Mouse (Mus musculus) ZHBTc4 (cell line): ENCODE measurements at regions not wholly inside any gene's neighbourhood (a gene's known extent, or its start where the extent isn't known, plus 50 kb on each side); places are given as distances from the start of the nearest gene placed in this dataset.
"Not testable (repeated sequence)": the region's sequence is repeated elsewhere in the genome, so short reads cannot be mapped to it uniquely, and the experiment has no call there.

Source experiments
- DNase-seq: peaks from one replicate; pipeline ENCODE4 v3.0.0-alpha.2; 2011; ENCODE audit warnings: low read depth, low spot score

GRCm38 (mm10) chr3:57963965-57964364, 116.1 kb upstream of the Pfn2 start:
- no peak for DNase-seq

GRCm38 (mm10) chr3:57970614-57971013, 122.7 kb upstream of the Pfn2 start:
- not testable (repeated sequence) for DNase-seq

- DNase-seq, result no peak
Observed at GRCm38 (mm10) chr3:57972469-57973245, 124.8 kb upstream of the Pfn2 start.

- no peak for DNase-seq
Observed at GRCm38 (mm10) chr3:57973546-57973945, 125.7 kb upstream of the Pfn2 start.

GRCm38 (mm10) chr3:57975379-57975778, 127.5 kb upstream of the Pfn2 start:
- DNase-seq, result peak; percentile 5

GRCm38 (mm10) chr3:57976640-57977229, 128.9 kb upstream of the Pfn2 start:
- DNase-seq, result no peak

GRCm38 (mm10) chr3:57988175-57988574, 140.3 kb upstream of the Pfn2 start:
- no peak for DNase-seq

- no peak for DNase-seq
Observed at GRCm38 (mm10) chr3:57990738-57991137, 142.9 kb upstream of the Pfn2 start.

GRCm38 (mm10) chr3:57998121-57999102, 150.5 kb upstream of the Pfn2 start:
- DNase-seq, result no peak

- DNase-seq, result peak; percentile 19
Observed at GRCm38 (mm10) chr3:58002792-58003574, 155.1 kb upstream of the Pfn2 start.

GRCm38 (mm10) chr3:58024750-58025392, 177.0 kb upstream of the Pfn2 start:
- DNase-seq, result no peak

- no peak for DNase-seq
Observed at GRCm38 (mm10) chr3:58049618-58050017, 201.7 kb upstream of the Pfn2 start.

- no peak for DNase-seq
Observed at GRCm38 (mm10) chr3:58054726-58055125, 206.8 kb upstream of the Pfn2 start.

GRCm38 (mm10) chr3:58055181-58055580, 207.3 kb upstream of the Pfn2 start:
- DNase-seq, result no peak

GRCm38 (mm10) chr3:58056191-58057063, 208.5 kb upstream of the Pfn2 start:
- no peak for DNase-seq

- no peak for DNase-seq
Observed at GRCm38 (mm10) chr3:58057064-58057396, 209.2 kb upstream of the Pfn2 start.

- DNase-seq, result peak; percentile 68
Observed at GRCm38 (mm10) chr3:58058134-58058533, 210.3 kb upstream of the Pfn2 start.

GRCm38 (mm10) chr3:58063852-58064549, 216.1 kb upstream of the Pfn2 start:
- DNase-seq, result no peak

- DNase-seq, result no peak
Observed at GRCm38 (mm10) chr3:58071574-58071973, 223.7 kb upstream of the Pfn2 start.
